Mouse (Mus musculus) olfactory bulb, adult 2 months (tissue): Measurements from ENCODE around the gene Sf3a2.

Experiments
- CTCF ChIP-seq: fragments of 200-500 bp; IDR thresholded peaks from 2 replicates; pipeline ENCODE4 v1.5.1; 2012; ENCODE audit warnings: low read depth, mild to moderate bottlenecking, low read length, moderate library complexity; ENCODE audit not compliant: insufficient read depth
- POLR2A ChIP-seq: fragments of 200-500 bp; IDR thresholded peaks from 2 replicates; pipeline ENCODE4 v1.6.1; 2012; ENCODE audit warnings: mild to moderate bottlenecking, low read depth, low read length, moderate library complexity; ENCODE audit not compliant: insufficient read depth

GRCm38 (mm10) chr10:80841685-80842084 lies 43.7 kb downstream of the Sf3a2 start:
- no peak for TF ChIP-seq CTCF
- TF ChIP-seq POLR2A = no peak
